Mouse (Mus musculus): ENCODE measurements around the gene Bst2.
"Not testable (repeated sequence)": the region's sequence is repeated elsewhere in the genome, so short reads cannot be mapped to it uniquely, and the experiment has no call there.

Gene Bst2

GRCm38 (mm10) chr8:71558958-71559690 is 21.9 kb upstream of the Bst2 start:
- DNase-seq (ENCODE audit: low read depth, low spot score) = peak; percentile 40

- no peak for DNase-seq (ENCODE audit: low read depth, low spot score)
These were observed 21.1 kb upstream of the Bst2 start, which contains the start of gene Tmem221 for GRCm38 (mm10) chr8:71558071-71558957. Gene Tmem221 (minus strand): TSS chr8:71558871.

GRCm38 (mm10) chr8:71554644-71555043 is 17.4 kb upstream of the Bst2 start:
- no peak for DNase-seq (ENCODE audit: low read depth, low spot score)

- no peak for DNase-seq (ENCODE audit: low read depth, low spot score)
These were observed 16.7 kb upstream of the Bst2 start for GRCm38 (mm10) chr8:71554001-71554400.

- DNase-seq (ENCODE audit: low read depth, low spot score) = no peak
These were observed 15.5 kb upstream of the Bst2 start for GRCm38 (mm10) chr8:71552770-71553169.

- DNase-seq (ENCODE audit: low read depth, low spot score) = no peak
These were observed 13.5 kb upstream of the Bst2 start for GRCm38 (mm10) chr8:71550754-71551153.

GRCm38 (mm10) chr8:71547590-71547989 is 10.3 kb upstream of the Bst2 start:
- no peak for DNase-seq (ENCODE audit: low read depth, low spot score)

- no peak for DNase-seq (ENCODE audit: low read depth, low spot score)
These were observed 7.8 kb upstream of the Bst2 start for GRCm38 (mm10) chr8:71545053-71545452.

GRCm38 (mm10) chr8:71543755-71544154 is 6.5 kb upstream of the Bst2 start:
- no peak for DNase-seq (ENCODE audit: low read depth, low spot score)

- DNase-seq (ENCODE audit: low read depth, low spot score) = peak; percentile 96
These were observed 5.5 kb upstream of the Bst2 start, which contains the start of gene Mvb12a for GRCm38 (mm10) chr8:71542632-71543343. Gene Mvb12a (plus strand): TSS chr8:71542922.

GRCm38 (mm10) chr8:71535663-71536062 is 1.6 kb downstream of the Bst2 start:
- DNase-seq (ENCODE audit: low read depth, low spot score) = no peak

GRCm38 (mm10) chr8:71534263-71534810 is 2.9 kb downstream of the Bst2 start:
- no peak for DNase-seq (ENCODE audit: low read depth, low spot score)

- not testable (repeated sequence) for DNase-seq (ENCODE audit: low read depth, low spot score)
These were observed 6.4 kb downstream of the Bst2 start for GRCm38 (mm10) chr8:71530735-71531467.

GRCm38 (mm10) chr8:71528362-71529073 is 8.7 kb downstream of the Bst2 start:
- DNase-seq (ENCODE audit: low read depth, low spot score) = no peak

- no peak for DNase-seq (ENCODE audit: low read depth, low spot score)
These were observed 9.9 kb downstream of the Bst2 start for GRCm38 (mm10) chr8:71527162-71527870.

GRCm38 (mm10) chr8:71526272-71526671 is 11.0 kb downstream of the Bst2 start:
- no peak for DNase-seq (ENCODE audit: low read depth, low spot score)

- DNase-seq (ENCODE audit: low read depth, low spot score) = no peak
These were observed 11.8 kb downstream of the Bst2 start, which contains the start of gene Ccdc194 for GRCm38 (mm10) chr8:71525226-71526050. Gene Ccdc194 (minus strand): TSS chr8:71525711.

GRCm38 (mm10) chr8:71521634-71522033 is 15.6 kb downstream of the Bst2 start:
- peak; percentile 85 for DNase-seq (ENCODE audit: low read depth, low spot score)
